Comparison of ENCODE assay signal across 23 mouse cellular contexts in the genomic region with DNA sequence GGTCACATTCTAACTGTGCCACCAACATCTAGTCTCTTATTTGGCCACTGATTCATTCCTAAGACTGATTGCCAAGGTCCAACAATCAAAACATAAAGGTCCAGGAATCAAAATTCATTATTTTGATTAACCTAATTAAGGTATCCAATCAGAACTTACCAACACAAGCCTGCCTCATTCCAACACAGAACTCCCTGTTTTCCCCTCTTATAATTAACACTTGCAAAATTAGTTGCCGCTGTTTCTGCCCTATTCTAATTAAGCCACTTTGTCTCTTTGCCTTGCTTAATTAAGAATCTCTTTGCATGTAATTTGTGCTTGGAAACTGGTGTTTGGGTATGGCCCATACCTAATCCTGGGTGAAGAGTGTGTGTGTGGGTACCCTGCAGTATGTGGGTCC. TPM values are rescaled to one million over a fixed set of nuclear protein-coding genes. Genes with fewer than 3 reads are reported as not detected.
DNase-seq lines count a peak whose midpoint lies in the region; ATAC-seq lines count a peak whose summit lies in the region.
"Had no signal": no experiment of that assay in that cellular context is flagged by ENCODE, and none has a peak within 500 bp of the region (broad histone marks: within the 10 kb centered on the region; RNA-seq: fewer than 3 reads in every experiment).

No protein-coding gene starts in this region.

- H3K27me3 ChIP-seq in forebrain, embryonic 13.5 days: peaks cover 25% of the 10 kb centered on the region
- H3K27me3 ChIP-seq in forebrain, embryonic 10.5 days (ENCODE audit: poor library complexity, severe bottlenecking): no peaks in the 10 kb centered on the region
- peaks cover 9% of the 10 kb centered on the region; the same call in 1 of the 2 replicates for H3K27me3 ChIP-seq in forebrain, embryonic 16.5 days (replicated peaks; ENCODE audit: control insufficient read depth, insufficient read depth, low read length)
- H3K27me3 ChIP-seq in forebrain, embryonic 11.5 days (ENCODE audit: control insufficient read depth, insufficient read depth, low read length): no peaks in the 10 kb centered on the region
- H3K27me3 ChIP-seq: CH12.LX; embryonic facial prominence, embryonic 12.5 days had no signal

- no peak overlapping the region for H3K9ac ChIP-seq in forebrain, embryonic 13.5 days
- H3K9ac ChIP-seq in forebrain, embryonic 16.5 days (replicated peaks; ENCODE audit: low read depth, low read length): no peak overlapping the region
- no peak overlapping the region for H3K9ac ChIP-seq in forebrain, embryonic 11.5 days (ENCODE audit: low read length)
- H3K9ac ChIP-seq: embryonic facial prominence, embryonic 12.5 days had no signal

- no peak for DNase-seq in forebrain, embryonic 10.5 days (ENCODE audit: extremely low spot score, low spot score)
- DNase-seq in forebrain, embryonic 11.5 days (ENCODE audit: low spot score): no peak
- DNase-seq in frontal cortex, postnatal 25 days (ENCODE audit: low spot score in 2 of 2): no peak
- DNase-seq in Muller cell, postnatal 12 days (ENCODE audit: inconsistent ontology term): peak; percentile 64
- DNase-seq in gastrocnemius, adult 8-10 months (ENCODE audit: low spot score in 2 of 2): no peak
- DNase-seq: adrenal gland, adult 2 months; adrenal gland, postnatal 10 days; adrenal gland, postnatal 25 days; B cell, adult 2 months; cerebellum, adult 11-12 months; cerebellum, adult 2 months; cerebellum, adult 9-10 months; cerebellum, postnatal 10 days; cerebellum, postnatal 25 days; gastrocnemius, adult 2 months had no signal

- peaks cover 4% of the 10 kb centered on the region; the same call in 1 of the 2 replicates for H3K4me1 ChIP-seq in forebrain, embryonic 13.5 days
- H3K4me1 ChIP-seq in forebrain, embryonic 10.5 days: peaks cover 5% of the 10 kb centered on the region
- H3K4me1 ChIP-seq in forebrain, embryonic 16.5 days (replicated peaks; ENCODE audit: control insufficient read depth, insufficient read depth, low read length): no peaks in the 10 kb centered on the region
- no peaks in the 10 kb centered on the region for H3K4me1 ChIP-seq in forebrain, embryonic 11.5 days (replicated peaks; ENCODE audit: control insufficient read depth, insufficient read depth, low read length)
- H3K4me1 ChIP-seq: embryonic facial prominence, embryonic 10.5 days; embryonic facial prominence, embryonic 12.5 days had no signal

- H3K36me3 ChIP-seq in forebrain, embryonic 13.5 days (ENCODE audit: poor library complexity, severe bottlenecking): no peaks in the 10 kb centered on the region
- no peaks in the 10 kb centered on the region for H3K36me3 ChIP-seq in forebrain, embryonic 10.5 days (replicated peaks)
- H3K36me3 ChIP-seq in forebrain, embryonic 16.5 days (ENCODE audit: control insufficient read depth, insufficient read depth): no peaks in the 10 kb centered on the region
- H3K36me3 ChIP-seq in forebrain, embryonic 11.5 days (ENCODE audit: control insufficient read depth, insufficient read depth, low read length): no peaks in the 10 kb centered on the region
- H3K36me3 ChIP-seq: embryonic facial prominence, embryonic 10.5 days; embryonic facial prominence, embryonic 12.5 days; G1E had no signal

- H3K4me2 ChIP-seq in forebrain, embryonic 13.5 days: no peak overlapping the region
- no peak overlapping the region for H3K4me2 ChIP-seq in forebrain, embryonic 16.5 days (ENCODE audit: low read length)
- H3K4me2 ChIP-seq in forebrain, embryonic 11.5 days (ENCODE audit: low read depth, low read length, severe bottlenecking): no peak overlapping the region
- H3K4me2 ChIP-seq: embryonic facial prominence, embryonic 12.5 days had no signal

- H3K4me3 ChIP-seq in forebrain, embryonic 13.5 days: no peak overlapping the region
- no peak overlapping the region for H3K4me3 ChIP-seq in forebrain, embryonic 10.5 days
- no peak overlapping the region for H3K4me3 ChIP-seq in forebrain, embryonic 16.5 days (replicated peaks; ENCODE audit: low read length)
- H3K4me3 ChIP-seq in forebrain, embryonic 11.5 days (ENCODE audit: low read depth, low read length): no peak overlapping the region
- H3K4me3 ChIP-seq: embryonic facial prominence, embryonic 10.5 days; embryonic facial prominence, embryonic 12.5 days; gastrocnemius, adult 2 months had no signal

- H3K9me3 ChIP-seq in forebrain, embryonic 13.5 days (replicated peaks): no peaks in the 10 kb centered on the region
- no peaks in the 10 kb centered on the region for H3K9me3 ChIP-seq in forebrain, embryonic 10.5 days
- no peaks in the 10 kb centered on the region for H3K9me3 ChIP-seq in forebrain, embryonic 16.5 days (ENCODE audit: control insufficient read depth, low read length)
- no peaks in the 10 kb centered on the region for H3K9me3 ChIP-seq in forebrain, embryonic 11.5 days (ENCODE audit: control insufficient read depth, low read length)
- H3K9me3 ChIP-seq: embryonic facial prominence, embryonic 10.5 days; embryonic facial prominence, embryonic 12.5 days; G1E had no signal

- peak; percentile 50; the same call in 1 of the 2 replicates for ATAC-seq in forebrain, embryonic 13.5 days
- ATAC-seq in forebrain, embryonic 16.5 days: peak; percentile 49
- ATAC-seq in forebrain, embryonic 11.5 days (replicated peaks; ENCODE audit: low FRiP score): no peak; the same call in 1 of the 2 replicates
- ATAC-seq in frontal cortex, adult (ENCODE audit: low TSS enrichment): 0 out of 2 replicates have a peak, but pooled peaks have one; percentile 47
- ATAC-seq: CD4-positive, CD25-positive, alpha-beta regulatory T cell, adult 4 months had no signal

- H3K27ac ChIP-seq in forebrain, embryonic 13.5 days: no peak overlapping the region
- H3K27ac ChIP-seq in forebrain, embryonic 10.5 days: no peak overlapping the region
- no peak overlapping the region for H3K27ac ChIP-seq in forebrain, embryonic 16.5 days (ENCODE audit: low read length)
- H3K27ac ChIP-seq in forebrain, embryonic 11.5 days (ENCODE audit: low read depth, low read length): no peak overlapping the region
- H3K27ac ChIP-seq: embryonic facial prominence, embryonic 10.5 days; embryonic facial prominence, embryonic 12.5 days; gastrocnemius, adult 2 months had no signal

- WGBS in forebrain, embryonic 13.5 days: 29% methylated on average over 1 of the region's 1 CpGs
- WGBS in forebrain, embryonic 10.5 days: 85% methylated on average over 1 of the region's 1 CpGs
- 26% methylated on average over 1 of the region's 1 CpGs for whole genome bisulfite sequencing in forebrain, embryonic 16.5 days
- WGBS in forebrain, embryonic 11.5 days: 76% methylated on average over 1 of the region's 1 CpGs

RNA-seq across cellular contexts. Expression of gene Hook1, which starts 37.1 kb away (rescaled TPM):
- polyA plus RNA-seq in forebrain, embryonic 13.5 days (2015; fragmentation: Nextera tagmentation; extraction: Ambion mirVana): 33.9 and 43.8 TPM in 2 replicates
- 33.1 and 34.2 TPM in 2 replicates for polyA plus RNA-seq in forebrain, embryonic 10.5 days (2016; fragmentation: Nextera tagmentation; extraction: Ambion mirVana)
- polyA plus RNA-seq in forebrain, embryonic 16.5 days (2015; fragmentation: Nextera tagmentation; extraction: Ambion mirVana): 51.2 and 56.7 TPM in 2 replicates
- polyA plus RNA-seq in forebrain, embryonic 11.5 days (2014; fragmentation: Nextera tagmentation; extraction: Ambion mirVana): 44.3 and 51.8 TPM in 2 replicates
- 10 to 100 TPM; 25.1 to 28.5 (median 27.2) TPM for total RNA-seq in gastrocnemius, adult 8-10 months (2022)
- polyA plus RNA-seq: G1E had no signal
